ENCODE assay signal across 8 mouse cellular contexts in the genomic region with DNA sequence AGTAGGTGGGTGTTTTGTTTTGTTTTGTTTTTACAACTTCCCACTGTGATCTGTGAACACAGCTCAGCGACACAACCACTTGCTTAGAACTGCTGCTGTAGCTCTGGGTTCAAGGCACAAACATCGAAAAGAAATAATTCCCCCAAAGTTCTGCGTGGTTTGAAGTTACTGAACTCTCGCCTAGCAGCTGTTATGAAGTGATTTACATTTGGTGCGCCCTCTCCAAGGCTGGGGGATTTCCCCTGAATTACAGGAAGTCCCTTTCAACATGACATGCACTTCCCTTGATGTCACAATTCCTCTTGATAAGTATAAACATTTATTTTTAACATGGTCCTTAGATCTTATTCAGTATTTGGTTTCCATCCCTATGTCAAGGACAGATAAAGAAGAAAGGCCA.
DNase-seq lines count a peak whose midpoint lies in the region; TF ChIP-seq lines count a peak whose summit lies in the region.
"Had no signal": no experiment of that assay in that cellular context is flagged by ENCODE, and none has a peak within 500 bp of the region (broad histone marks: within the 10 kb centered on the region; RNA-seq: fewer than 3 reads in every experiment).

No protein-coding gene starts in this region.

- peak; percentile 74 for DNase-seq in A20 (ENCODE audit: low read depth, low spot score)
- DNase-seq in CD4-positive, CD25-positive, alpha-beta regulatory T cell, adult 2 months (ENCODE audit: low read depth, low spot score): peak; percentile 88
- peak; percentile 92 for DNase-seq in induced T-regulatory cell, adult 2 months (ENCODE audit: low read depth)
- DNase-seq in lung, postnatal 36 days: peak; percentile 75
- no peak for DNase-seq in gastrocnemius, adult 2 months
- no peak for DNase-seq in cerebellum, postnatal 14 days
- no peak for DNase-seq in frontal cortex, postnatal 36 days (ENCODE audit: low spot score in 2 of 2)

- H3K4me3 ChIP-seq in gastrocnemius, adult 2 months: no peak overlapping the region
- H3K4me3 ChIP-seq: erythroblast, embryonic 14.5 days had no signal

- intact Hi-C loops in gastrocnemius, adult 2 months (cut with DNase I): no loop called here

- H3K27ac ChIP-seq in gastrocnemius, adult 2 months: no peak overlapping the region

- TF ChIP-seq CTCF in gastrocnemius, adult 2 months (IDR thresholded peaks at IDR 0.05): no peak

Comparison
In these comparisons a context has a peak if more than half of its experiments do, and no peak if none do; other contexts are left out.
1. DNase-seq: peak in A20 (single experiment), CD4-positive, CD25-positive, alpha-beta regulatory T cell, adult 2 months (single experiment), induced T-regulatory cell, adult 2 months (single experiment) and lung, postnatal 36 days (single experiment); none in gastrocnemius, adult 2 months (single experiment), cerebellum, postnatal 14 days (0 of 2) and frontal cortex, postnatal 36 days (0 of 2).